Mouse (Mus musculus) C2C12 (cell line): ENCODE measurements at regions not wholly inside any gene's neighbourhood (a gene's known extent, or its start where the extent isn't known, plus 50 kb on each side); places are given as distances from the start of the nearest gene placed in this dataset.

ENCODE experiments used
- CEBPB ChIP-seq: IDR thresholded peaks from one replicate; pipeline ENCODE4 v1.6.1; 2011; ENCODE audit warnings: low read depth, mild to moderate bottlenecking, control low read depth, moderate library complexity
- CTCF ChIP-seq: IDR thresholded peaks from one replicate; pipeline ENCODE4 v1.5.1; 2011; ENCODE audit not compliant: control insufficient read depth, insufficient read depth, insufficient read length
- MAX ChIP-seq: IDR thresholded peaks from one replicate; pipeline ENCODE4 v1.6.1; 2011; ENCODE audit warnings: mild to moderate bottlenecking, control low read depth
- MYOD1 ChIP-seq: IDR thresholded peaks from one replicate; pipeline ENCODE4 v1.6.1; 2011; ENCODE audit warnings: low read depth; ENCODE audit not compliant: control insufficient read depth, insufficient read length
- MYOG ChIP-seq: IDR thresholded peaks from one replicate; pipeline ENCODE4 v1.6.1; 2011; ENCODE audit not compliant: control insufficient read depth, insufficient read length; ENCODE audit errors: extremely low read depth
- USF1 ChIP-seq: IDR thresholded peaks from one replicate; pipeline ENCODE4 v1.6.1; 2011; ENCODE audit warnings: low read depth, mild to moderate bottlenecking, control low read depth, moderate library complexity

GRCm38 (mm10) chr8:53958548-53958947 lies 118.9 kb upstream of the Vegfc start:
- no peak for TF ChIP-seq CTCF
- TF ChIP-seq MYOG, result no peak
- no peak for TF ChIP-seq USF1
- TF ChIP-seq MYOD1, result no peak
- no peak for TF ChIP-seq MAX
- TF ChIP-seq CEBPB, result no peak
